Mouse (Mus musculus) testis, adult 2 months (tissue): ENCODE measurements at regions not wholly inside any gene's neighbourhood (a gene's known extent, or its start where the extent isn't known, plus 50 kb on each side); places are given as distances from the start of the nearest gene placed in this dataset.

ENCODE experiments used
- CTCF ChIP-seq: fragments of 200-500 bp; IDR thresholded peaks from 2 replicates; pipeline ENCODE4 v1.5.1; 2012; ENCODE audit warnings: low read depth, mild to moderate bottlenecking, inconsistent platforms, low read length, moderate library complexity; ENCODE audit not compliant: control insufficient read depth, insufficient read depth, insufficient replicate concordance
- POLR2A ChIP-seq: fragments of 200-500 bp; IDR thresholded peaks from 2 replicates; pipeline ENCODE4 v1.6.1; 2012; ENCODE audit warnings: low read depth, mild to moderate bottlenecking, inconsistent platforms, low read length, moderate library complexity; ENCODE audit not compliant: control insufficient read depth

DNA sequence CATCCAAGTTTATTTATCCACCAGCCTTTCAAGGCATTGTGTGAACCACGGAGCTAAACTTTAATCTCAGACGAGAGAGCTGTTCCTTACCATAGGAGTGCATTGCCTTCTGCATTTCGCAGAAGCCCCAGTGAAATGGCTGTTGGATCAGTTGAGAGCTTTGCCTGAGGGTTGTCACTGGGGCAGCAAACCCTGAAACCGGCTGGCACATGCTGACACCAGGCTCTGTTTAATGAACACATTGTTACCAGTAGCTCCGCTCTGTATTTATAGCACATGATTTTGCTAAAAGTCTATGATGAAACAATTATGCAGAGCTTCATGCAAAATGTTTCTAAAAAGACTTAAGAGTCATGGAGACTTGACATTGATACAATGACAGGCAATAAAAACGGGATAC lies 61.2 kb upstream of the Cnih3 start:
- no peak for TF ChIP-seq CTCF
- no peak for TF ChIP-seq POLR2A
